Mouse (Mus musculus): ENCODE measurements around the gene Selenon. TPM values are rescaled to one million over a fixed set of nuclear protein-coding genes. Genes with fewer than 3 reads are reported as not detected.

Gene Selenon
- polyA plus RNA-seq, 1 experiment from 2014 or later = 34.4 TPM

DNA sequence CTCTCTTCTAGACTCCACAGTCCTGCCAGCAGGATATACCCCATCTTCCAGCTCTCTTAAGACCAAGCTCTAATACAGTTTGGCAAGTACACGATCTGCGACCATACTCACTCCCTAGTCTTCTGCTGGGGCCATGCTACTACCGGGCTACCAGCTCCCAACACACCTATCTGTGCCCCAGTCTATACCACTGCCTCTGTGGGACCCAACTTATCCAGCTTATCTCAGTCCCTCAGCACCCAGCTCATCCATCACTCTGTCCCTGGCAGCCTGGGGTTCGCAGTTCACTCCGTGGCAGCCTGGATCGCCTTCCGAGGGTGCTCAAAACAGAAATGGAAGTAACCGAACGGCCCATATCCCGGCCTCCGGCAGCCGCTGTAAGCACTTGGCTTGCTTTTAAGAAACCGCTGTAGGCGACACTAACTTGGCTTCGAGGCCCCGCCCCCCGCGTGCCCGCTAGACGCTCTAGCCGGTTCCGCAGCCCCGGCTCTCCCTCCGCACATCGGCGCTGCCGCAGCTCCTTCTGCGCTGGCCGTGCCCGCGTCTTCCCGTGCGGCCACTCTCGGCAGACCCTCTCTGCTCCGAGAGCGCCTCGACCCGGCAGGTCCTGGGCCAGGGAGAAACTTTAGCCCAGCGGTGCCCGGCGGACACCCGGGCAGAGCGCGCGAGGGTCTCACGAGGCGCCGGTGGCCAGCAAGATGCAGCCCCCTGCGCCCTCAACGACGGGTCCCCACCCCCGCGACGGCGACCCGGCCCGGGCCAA lies 17.7 kb downstream of the Selenon start:
- Histone ChIP-seq H3K9ac (replicated peaks; ENCODE audit: low read length) (peak overlapping the region; percentile 74), H3K4me1 (ENCODE audit: control insufficient read depth, insufficient read depth, low read length) (peaks cover 3% of the 10 kb centered on the region; the same call in 1 of the 2 replicates), H3K27me3 (ENCODE audit: control insufficient read depth, insufficient read depth, low read length) (no peaks in the 10 kb centered on the region), H3K36me3 (replicated peaks; ENCODE audit: control insufficient read depth, insufficient read depth, low read depth, low read length) (no peaks in the 10 kb centered on the region; the same call in 1 of the 2 replicates), H3K9me3 (replicated peaks; ENCODE audit: control insufficient read depth, low read length) (no peaks in the 10 kb centered on the region), H3K4me3 (ENCODE audit: low read depth, low read length) (peak overlapping the region; percentile 95), H3K4me2 (ENCODE audit: low read depth, low read length) (peak overlapping the region; percentile 81), H3K27ac (replicated peaks; ENCODE audit: low read depth, low read length) (peak overlapping the region; percentile 75)
- DNase-seq (ENCODE audit: low spot score) = peak; percentile 72
- WGBS = 1% methylated on average over 56 of the region's 57 CpGs
- no peak; the same call in 1 of the 2 replicates for ATAC-seq (replicated peaks; ENCODE audit: insufficient number of reproducible peaks, low FRiP score, low TSS enrichment, low read depth)

DNA sequence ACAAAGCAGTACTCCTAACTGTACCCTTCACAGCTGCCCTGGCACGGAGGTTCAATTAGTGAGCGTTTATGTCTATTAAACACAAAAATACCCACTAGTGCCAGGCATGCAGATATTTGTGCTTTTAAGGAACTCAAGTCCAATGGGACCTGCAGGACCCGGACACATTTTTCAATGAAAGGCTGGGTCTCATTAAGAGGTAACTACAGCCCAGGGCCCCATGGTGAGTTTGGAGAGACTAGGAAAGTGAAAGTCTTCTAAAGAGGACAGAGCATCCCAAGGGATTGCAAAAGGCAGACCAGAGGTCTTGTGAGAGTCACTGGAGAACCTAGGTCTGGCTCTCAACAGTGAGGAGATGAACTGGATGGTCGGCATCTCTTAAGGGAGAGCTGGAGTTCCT lies 18.5 kb downstream of the Selenon start:
- no peak for DNase-seq (ENCODE audit: low spot score)
- peaks cover 3% of the 10 kb centered on the region; the same call in 1 of the 2 replicates for H3K4me1 ChIP-seq (ENCODE audit: control insufficient read depth, insufficient read depth, low read length)
- 0 out of 2 replicates have a peak overlapping the region, but pooled peaks have one; percentile 95 for H3K4me3 ChIP-seq (ENCODE audit: low read depth, low read length)
- 83% methylated on average over 4 of the region's 4 CpGs for WGBS
- H3K4me2 ChIP-seq (ENCODE audit: low read depth, low read length) = no peak overlapping the region
- ATAC-seq (replicated peaks; ENCODE audit: insufficient number of reproducible peaks, low FRiP score, low TSS enrichment, low read depth) = no peak
- H3K9ac ChIP-seq (replicated peaks; ENCODE audit: low read length) = peak overlapping the region; percentile 74
- peaks cover 2% of the 10 kb centered on the region; the same call in 1 of the 2 replicates for H3K36me3 ChIP-seq (replicated peaks; ENCODE audit: control insufficient read depth, insufficient read depth, low read depth, low read length)
- H3K27ac ChIP-seq (replicated peaks; ENCODE audit: low read depth, low read length) = no peak overlapping the region
- no peaks in the 10 kb centered on the region for H3K27me3 ChIP-seq (ENCODE audit: control insufficient read depth, insufficient read depth, low read length)
- no peaks in the 10 kb centered on the region for H3K9me3 ChIP-seq (replicated peaks; ENCODE audit: control insufficient read depth, low read length)

DNA sequence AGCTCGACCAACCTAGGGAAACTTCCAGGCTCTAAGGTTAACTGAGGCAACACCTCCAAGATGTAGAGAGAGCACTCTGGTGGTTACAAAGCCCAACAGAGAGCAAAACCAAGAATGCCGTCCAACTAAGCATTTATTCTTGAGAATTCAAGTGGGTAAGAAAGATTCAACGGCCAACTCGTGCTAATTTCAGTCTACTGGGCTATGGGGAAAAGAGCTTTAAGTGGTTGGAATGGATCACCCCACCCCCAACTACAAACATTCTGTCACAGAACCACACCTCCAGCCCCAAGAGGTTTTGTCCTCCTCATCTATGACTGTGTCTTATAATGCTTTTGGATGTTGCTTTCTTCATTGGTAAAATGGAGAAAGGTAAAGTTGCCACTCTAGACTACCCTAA lies 19.0 kb downstream of the Selenon start:
- H3K4me2 ChIP-seq (ENCODE audit: low read depth, low read length) = no peak overlapping the region
- no peak overlapping the region for H3K27ac ChIP-seq (replicated peaks; ENCODE audit: low read depth, low read length)
- H3K9ac ChIP-seq (replicated peaks; ENCODE audit: low read length) = no peak overlapping the region
- H3K4me1 ChIP-seq (ENCODE audit: control insufficient read depth, insufficient read depth, low read length) = peaks cover 3% of the 10 kb centered on the region; the same call in 1 of the 2 replicates
- WGBS = 90% methylated on average over 4 of the region's 4 CpGs
- no peaks in the 10 kb centered on the region for H3K27me3 ChIP-seq (ENCODE audit: control insufficient read depth, insufficient read depth, low read length)
- DNase-seq (ENCODE audit: low spot score) (no peak), ATAC-seq (replicated peaks; ENCODE audit: insufficient number of reproducible peaks, low FRiP score, low TSS enrichment, low read depth) (no peak)
- no peak overlapping the region for H3K4me3 ChIP-seq (ENCODE audit: low read depth, low read length)
- H3K9me3 ChIP-seq (replicated peaks; ENCODE audit: control insufficient read depth, low read length) = no peaks in the 10 kb centered on the region
- H3K36me3 ChIP-seq (replicated peaks; ENCODE audit: control insufficient read depth, insufficient read depth, low read depth, low read length) = peaks cover 2% of the 10 kb centered on the region; the same call in 1 of the 2 replicates

DNA sequence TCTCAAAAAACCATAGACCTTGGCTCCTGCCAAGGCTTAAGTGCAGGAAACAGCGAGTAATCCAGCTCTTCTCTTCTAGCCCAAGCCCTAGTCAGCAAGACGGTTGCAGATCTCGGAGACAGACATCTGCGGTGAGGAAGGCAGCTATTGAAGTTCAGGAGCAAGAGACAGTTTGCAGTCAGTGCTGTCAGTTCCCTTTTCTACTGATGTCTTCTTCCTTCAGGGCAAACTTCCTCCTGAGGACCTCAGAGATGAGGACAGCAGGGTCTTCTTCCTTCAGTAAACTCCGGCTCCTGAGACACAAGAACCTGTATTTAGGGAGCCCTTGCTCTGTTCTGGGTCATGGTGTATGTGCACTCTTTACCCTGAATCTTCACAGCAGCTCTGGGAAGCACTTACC lies 25.7 kb downstream of the Selenon start:
- Histone ChIP-seq H3K4me1 (ENCODE audit: control insufficient read depth, insufficient read depth, low read length) (no peaks in the 10 kb centered on the region), H3K4me2 (ENCODE audit: low read depth, low read length) (no peak overlapping the region), H3K27ac (replicated peaks; ENCODE audit: low read depth, low read length) (no peak overlapping the region), H3K9me3 (replicated peaks; ENCODE audit: control insufficient read depth, low read length) (no peaks in the 10 kb centered on the region), H3K9ac (replicated peaks; ENCODE audit: low read length) (no peak overlapping the region), H3K36me3 (replicated peaks; ENCODE audit: control insufficient read depth, insufficient read depth, low read depth, low read length) (peaks cover 2% of the 10 kb centered on the region), H3K4me3 (ENCODE audit: low read depth, low read length) (no peak overlapping the region), H3K27me3 (ENCODE audit: control insufficient read depth, insufficient read depth, low read length) (no peaks in the 10 kb centered on the region)
- no peak for DNase-seq (ENCODE audit: low spot score)
- WGBS = 76% methylated on average over 5 of the region's 5 CpGs
- no peak for ATAC-seq (replicated peaks; ENCODE audit: insufficient number of reproducible peaks, low FRiP score, low TSS enrichment, low read depth)

DNA sequence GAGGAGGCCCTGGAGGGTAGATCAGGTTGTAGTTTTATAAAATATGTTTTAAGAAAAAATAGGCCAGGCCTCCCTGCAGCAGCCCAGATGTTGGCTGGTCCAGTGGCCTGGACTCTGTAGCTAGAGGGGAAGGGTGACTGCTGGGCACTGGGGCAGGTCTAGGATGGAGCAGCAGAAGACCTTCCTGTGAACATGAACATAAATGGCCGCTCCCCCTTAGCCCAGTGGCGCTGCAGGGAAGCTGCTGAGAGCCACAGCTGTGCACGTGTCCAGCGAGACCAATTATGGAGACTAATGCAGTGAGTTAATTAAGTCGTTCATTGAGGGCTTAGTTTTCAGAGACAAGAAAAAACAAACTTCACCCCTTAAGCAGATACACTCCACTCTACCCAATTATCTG lies 26.2 kb downstream of the Selenon start:
- H3K36me3 ChIP-seq (replicated peaks; ENCODE audit: control insufficient read depth, insufficient read depth, low read depth, low read length) = peaks cover 2% of the 10 kb centered on the region
- WGBS = 78% methylated on average over 5 of the region's 5 CpGs
- DNase-seq (ENCODE audit: low spot score) (no peak), ATAC-seq (replicated peaks; ENCODE audit: insufficient number of reproducible peaks, low FRiP score, low TSS enrichment, low read depth) (no peak)
- no peaks in the 10 kb centered on the region for H3K9me3 ChIP-seq (replicated peaks; ENCODE audit: control insufficient read depth, low read length)
- H3K27me3 ChIP-seq (ENCODE audit: control insufficient read depth, insufficient read depth, low read length) = no peaks in the 10 kb centered on the region
- no peaks in the 10 kb centered on the region for H3K4me1 ChIP-seq (ENCODE audit: control insufficient read depth, insufficient read depth, low read length)
- no peak overlapping the region for H3K4me3 ChIP-seq (ENCODE audit: low read depth, low read length)
- no peak overlapping the region for H3K27ac ChIP-seq (replicated peaks; ENCODE audit: low read depth, low read length)
- H3K9ac ChIP-seq (replicated peaks; ENCODE audit: low read length) = no peak overlapping the region
- no peak overlapping the region for H3K4me2 ChIP-seq (ENCODE audit: low read depth, low read length)

DNA sequence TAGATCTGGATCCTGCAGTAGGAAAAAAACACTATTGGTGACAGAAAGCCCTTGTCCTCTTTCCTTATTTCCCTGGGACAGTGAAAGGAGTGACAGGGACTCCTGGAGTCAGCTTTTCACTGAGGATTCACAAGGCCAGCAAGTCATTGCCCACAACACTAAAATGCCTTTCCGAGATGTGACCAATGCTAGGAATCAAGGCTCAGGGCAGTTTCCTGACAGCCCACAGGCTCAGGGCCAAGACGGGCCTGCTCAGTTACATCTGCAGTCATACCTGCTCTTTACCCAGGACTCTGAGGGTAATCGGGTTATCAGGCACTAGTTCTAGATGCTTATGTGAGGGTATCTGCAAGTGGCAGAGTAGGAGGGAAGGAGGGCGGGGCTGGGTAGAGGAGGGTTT lies 28.5 kb downstream of the Selenon start:
- Histone ChIP-seq H3K9ac (replicated peaks; ENCODE audit: low read length) (no peak overlapping the region), H3K27me3 (ENCODE audit: control insufficient read depth, insufficient read depth, low read length) (no peaks in the 10 kb centered on the region), H3K9me3 (replicated peaks; ENCODE audit: control insufficient read depth, low read length) (no peaks in the 10 kb centered on the region), H3K4me2 (ENCODE audit: low read depth, low read length) (no peak overlapping the region), H3K36me3 (replicated peaks; ENCODE audit: control insufficient read depth, insufficient read depth, low read depth, low read length) (no peaks in the 10 kb centered on the region; the same call in 1 of the 2 replicates), H3K4me1 (ENCODE audit: control insufficient read depth, insufficient read depth, low read length) (no peaks in the 10 kb centered on the region), H3K27ac (replicated peaks; ENCODE audit: low read depth, low read length) (no peak overlapping the region), H3K4me3 (ENCODE audit: low read depth, low read length) (no peak overlapping the region)
- 88% methylated on average over 4 of the region's 4 CpGs for WGBS
- DNase-seq (ENCODE audit: low spot score) (no peak), ATAC-seq (replicated peaks; ENCODE audit: insufficient number of reproducible peaks, low FRiP score, low TSS enrichment, low read depth) (no peak)

DNA sequence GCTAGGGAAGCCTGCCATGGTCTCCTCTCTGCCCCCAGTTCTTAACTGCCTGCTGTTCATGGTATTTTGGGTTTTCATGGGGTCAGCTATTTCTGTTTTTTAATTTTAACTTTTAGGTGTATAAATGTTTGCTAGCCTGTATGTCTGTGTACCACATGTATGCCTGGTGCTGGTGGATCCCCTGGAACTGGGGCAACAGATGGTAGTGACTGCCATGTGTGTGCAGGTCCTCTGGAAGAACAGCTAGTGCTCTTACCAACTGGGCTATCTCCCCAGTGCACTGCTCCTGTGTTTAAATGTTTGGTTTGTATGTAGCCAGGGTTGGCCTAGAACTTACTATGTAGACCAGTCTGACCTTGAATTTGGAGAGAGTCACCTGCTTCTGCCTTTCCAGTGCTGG lies 32.7 kb downstream of the Selenon start:
- H3K27me3 ChIP-seq (ENCODE audit: control insufficient read depth, insufficient read depth, low read length) = no peaks in the 10 kb centered on the region
- DNase-seq (ENCODE audit: low spot score) (no peak), ATAC-seq (replicated peaks; ENCODE audit: insufficient number of reproducible peaks, low FRiP score, low TSS enrichment, low read depth) (no peak)
- H3K9ac ChIP-seq (replicated peaks; ENCODE audit: low read length) = no peak overlapping the region
- no peak overlapping the region for H3K27ac ChIP-seq (replicated peaks; ENCODE audit: low read depth, low read length)
- no peaks in the 10 kb centered on the region; the same call in 1 of the 2 replicates for H3K36me3 ChIP-seq (replicated peaks; ENCODE audit: control insufficient read depth, insufficient read depth, low read depth, low read length)
- no peaks in the 10 kb centered on the region for H3K4me1 ChIP-seq (ENCODE audit: control insufficient read depth, insufficient read depth, low read length)
- H3K4me3 ChIP-seq (ENCODE audit: low read depth, low read length) = no peak overlapping the region
- no peaks in the 10 kb centered on the region for H3K9me3 ChIP-seq (replicated peaks; ENCODE audit: control insufficient read depth, low read length)
- H3K4me2 ChIP-seq (ENCODE audit: low read depth, low read length) = no peak overlapping the region

DNA sequence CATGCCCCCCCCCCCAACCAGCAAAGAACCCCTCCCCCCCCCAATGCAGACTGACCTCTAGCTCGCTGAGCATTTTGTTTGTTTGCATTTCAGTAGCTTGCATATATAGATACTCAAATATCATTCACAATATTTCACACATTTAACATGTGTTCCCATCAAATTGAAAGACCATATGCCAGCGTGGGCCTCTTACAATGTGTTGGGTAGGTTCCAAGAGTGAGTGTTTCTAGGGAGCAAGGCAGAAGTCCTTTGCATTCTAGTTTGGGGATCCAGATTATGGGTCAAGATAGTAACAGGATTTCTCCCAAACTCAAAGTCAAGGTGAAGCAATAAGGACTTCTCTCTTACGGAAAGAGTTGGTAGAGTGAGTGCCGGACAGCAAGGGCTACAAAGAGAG lies 33.4 kb downstream of the Selenon start:
- DNase-seq (ENCODE audit: low spot score) (no peak), ATAC-seq (replicated peaks; ENCODE audit: insufficient number of reproducible peaks, low FRiP score, low TSS enrichment, low read depth) (no peak)
- Histone ChIP-seq H3K4me2 (ENCODE audit: low read depth, low read length) (no peak overlapping the region), H3K4me3 (ENCODE audit: low read depth, low read length) (no peak overlapping the region), H3K9me3 (replicated peaks; ENCODE audit: control insufficient read depth, low read length) (no peaks in the 10 kb centered on the region), H3K27ac (replicated peaks; ENCODE audit: low read depth, low read length) (no peak overlapping the region), H3K9ac (replicated peaks; ENCODE audit: low read length) (no peak overlapping the region), H3K36me3 (replicated peaks; ENCODE audit: control insufficient read depth, insufficient read depth, low read depth, low read length) (no peaks in the 10 kb centered on the region; the same call in 1 of the 2 replicates), H3K27me3 (ENCODE audit: control insufficient read depth, insufficient read depth, low read length) (no peaks in the 10 kb centered on the region), H3K4me1 (ENCODE audit: control insufficient read depth, insufficient read depth, low read length) (no peaks in the 10 kb centered on the region)
- 90% methylated on average over 4 of the region's 4 CpGs for WGBS

All from embryonic facial prominence, embryonic 11.5 days (tissue).